Mouse (Mus musculus): Measurements from ENCODE around the gene Icos.

- TF ChIP-seq CTCF (IDR thresholded peaks at IDR 0.05; ENCODE audit: borderline replicate concordance, insufficient read depth, low read depth, low read length) (no peak), POLR2A (IDR thresholded peaks at IDR 0.05; ENCODE audit: borderline replicate concordance, insufficient read depth, low read length) (no peak)
These were observed 18.5 kb upstream of the Icos start for GRCm38 (mm10) chr1:60959246-60959645.
